Mouse (Mus musculus) heart, adult 2 months (tissue): ENCODE data around the gene Gm43552.

ENCODE experiments used
- CTCF ChIP-seq: fragments of 200-600 bp; IDR thresholded peaks from 2 replicates; pipeline ENCODE4 v1.8.1; 2022; ENCODE audit warnings: antibody characterized with exemption, mild to moderate bottlenecking, moderate library complexity
- POLR2A ChIP-seq: fragments of 200-500 bp; IDR thresholded peaks from 2 replicates; pipeline ENCODE4 v1.6.1; 2011; ENCODE audit warnings: mild to moderate bottlenecking, low read depth, low read length, control low read depth; ENCODE audit not compliant: insufficient read depth

DNA sequence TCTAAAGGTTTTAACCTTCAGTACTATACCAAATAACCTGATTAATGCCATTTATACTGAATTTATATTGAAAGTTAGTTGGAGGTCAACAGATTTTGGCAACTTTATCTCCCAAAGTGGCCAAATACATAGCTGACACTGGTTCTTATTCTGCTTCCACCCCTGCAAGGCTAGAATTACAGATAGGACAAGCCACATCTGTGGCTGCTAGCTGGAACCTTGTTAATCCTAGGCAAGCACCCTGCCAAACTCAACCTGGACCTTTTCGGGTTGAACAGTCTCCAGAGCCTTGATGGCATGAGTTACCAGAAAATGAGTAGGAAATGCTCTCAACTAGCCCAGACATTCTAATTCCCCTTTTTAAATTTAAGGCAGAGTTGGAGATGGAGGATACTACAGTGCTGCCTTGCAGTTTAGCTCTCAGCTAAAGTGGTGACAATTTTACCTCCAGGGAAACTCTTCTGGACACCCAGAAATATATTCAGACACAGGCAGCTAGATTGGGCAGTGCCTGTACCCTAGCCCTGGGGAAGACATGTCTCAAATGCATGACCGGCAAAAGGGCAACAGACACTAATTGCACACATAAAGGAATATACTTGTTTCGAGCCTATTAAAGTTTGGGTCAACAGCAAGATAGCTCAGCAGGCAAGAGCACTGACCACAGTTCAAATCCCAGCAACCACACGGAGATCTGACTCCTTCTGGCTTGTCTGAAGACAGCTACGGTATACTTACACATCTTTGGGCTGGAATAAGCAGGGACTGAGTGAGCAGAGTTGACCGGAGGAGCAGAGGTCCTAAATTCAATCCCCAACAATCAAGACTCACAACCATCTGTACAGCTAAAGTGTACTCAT lies 105.4 kb downstream of the Gm43552 start:
- no peak for TF ChIP-seq CTCF
- peak; percentile 21; the same call in 1 of the 2 replicates for TF ChIP-seq POLR2A
